Mouse (Mus musculus) midbrain, embryonic 10.5 days (tissue): ENCODE data around the gene Abi1. TPM values are rescaled to one million over a fixed set of nuclear protein-coding genes. Genes with fewer than 3 reads are reported as not detected.
A peak's percentile ranks its signal among the peaks of the same experiment; 100 is the strongest.
"Not testable (repeated sequence)": the region's sequence is repeated elsewhere in the genome, so short reads cannot be mapped to it uniquely, and the experiment has no call there.

Source experiments
- DNase-seq: peaks from one replicate; pipeline ENCODE4 v3.0.0-alpha.2; 2017; ENCODE audit warnings: low spot score
- H3K27ac ChIP-seq: fragments of 300-500 bp; sonication (generic); replicated peaks from 2 replicates; pipeline ENCODE4 v1.5.1; 2016; ENCODE audit warnings: mild to moderate bottlenecking
- H3K27me3 ChIP-seq: fragments of 300-500 bp; sonication (generic); 2 replicates; pipeline ENCODE4 v1.6.1; 2016; ENCODE audit warnings: low read depth, mild to moderate bottlenecking; ENCODE audit not compliant: poor library complexity, severe bottlenecking
- H3K36me3 ChIP-seq: fragments of 300-500 bp; sonication (generic); 2 replicates; pipeline ENCODE4 v1.6.1; 2016; ENCODE audit warnings: mild to moderate bottlenecking, moderate library complexity
- H3K4me1 ChIP-seq: fragments of 300-500 bp; sonication (generic); 2 replicates; pipeline ENCODE4 v1.6.1; 2016
- H3K4me3 ChIP-seq: fragments of 300-500 bp; sonication (generic); 2 replicates; pipeline ENCODE4 v1.5.1; 2016; ENCODE audit warnings: mild to moderate bottlenecking, moderate library complexity
- H3K9me3 ChIP-seq: fragments of 300-500 bp; sonication (generic); replicated peaks from 2 replicates; pipeline ENCODE4 v1.6.1; 2016; ENCODE audit warnings: mild to moderate bottlenecking
- whole genome bisulfite sequencing: fragments of 180-500 bp; shearing (Covaris S2); methylation state at CpG from one replicate; pipeline ENCODE4 v1.1.7; 2016; 5-methylcytosine and 5-hydroxymethylcytosine counted together
- polyA plus RNA-seq: library from polyadenylated mRNA; unstranded; fragments of >200 nt; fragmentation: Nextera tagmentation; extraction: Ambion mirVana; gene quantifications from 2 replicates; pipeline ENCODE4 v1.2.1, GENCODE M21; 2016

Abi1 gene
- polyA plus RNA-seq, 1 experiment from 2014 or later = 32.2 TPM

GRCm38 (mm10) chr2:22928259-22928658 is 111.8 kb downstream of the Abi1 start:
- 68% methylated on average over 2 of the region's 2 CpGs for WGBS
- no peak for DNase-seq
- Histone ChIP-seq H3K9me3 (no peaks in the 10 kb centered on the region), H3K4me3 (no peak overlapping the region), H3K27ac (no peak overlapping the region), H3K27me3 (no peaks in the 10 kb centered on the region), H3K36me3 (peaks cover 47% of the 10 kb centered on the region), H3K4me1 (no peaks in the 10 kb centered on the region)

- not testable (repeated sequence) for H3K27me3 ChIP-seq, H3K4me1 ChIP-seq, H3K9me3 ChIP-seq, DNase-seq, H3K4me3 ChIP-seq, H3K27ac ChIP-seq
- peaks cover 45% of the 10 kb centered on the region for H3K36me3 ChIP-seq
- WGBS = 95% methylated on average over 3 of the region's 3 CpGs
Observed at GRCm38 (mm10) chr2:22925911-22926310, 114.1 kb downstream of the Abi1 start.

GRCm38 (mm10) chr2:22918651-22919050 is 121.4 kb downstream of the Abi1 start:
- Histone ChIP-seq H3K9me3 (no peaks in the 10 kb centered on the region), H3K4me3 (no peak overlapping the region), H3K36me3 (peaks cover 72% of the 10 kb centered on the region), H3K27ac (no peak overlapping the region), H3K4me1 (no peaks in the 10 kb centered on the region), H3K27me3 (no peaks in the 10 kb centered on the region)
- WGBS = 90% methylated on average over 2 of the region's 2 CpGs
- no peak for DNase-seq

GRCm38 (mm10) chr2:22914421-22914820 is 125.6 kb downstream of the Abi1 start:
- no peak for DNase-seq
- no peaks in the 10 kb centered on the region for H3K4me1 ChIP-seq
- H3K4me3 ChIP-seq = no peak overlapping the region
- no peaks in the 10 kb centered on the region for H3K9me3 ChIP-seq
- no peak overlapping the region for H3K27ac ChIP-seq
- H3K36me3 ChIP-seq = peaks cover 88% of the 10 kb centered on the region
- no peaks in the 10 kb centered on the region for H3K27me3 ChIP-seq
- 75% methylated on average over 3 of the region's 3 CpGs for WGBS

GRCm38 (mm10) chr2:22903947-22904346 is 136.1 kb downstream of the Abi1 start:
- H3K36me3 ChIP-seq = peaks cover 57% of the 10 kb centered on the region
- H3K4me1 ChIP-seq = no peaks in the 10 kb centered on the region
- no peak for DNase-seq
- no peaks in the 10 kb centered on the region for H3K27me3 ChIP-seq
- 92% methylated on average over 3 of the region's 3 CpGs for WGBS
- no peak overlapping the region for H3K27ac ChIP-seq
- no peak overlapping the region for H3K4me3 ChIP-seq
- no peaks in the 10 kb centered on the region for H3K9me3 ChIP-seq

- peak; percentile 92 for DNase-seq
- peaks cover 20% of the 10 kb centered on the region for H3K4me1 ChIP-seq
Observed at GRCm38 (mm10) chr2:22895282-22896273, 144.5 kb downstream of the Abi1 start, which contains the start of gene Pdss1. TSS of gene Pdss1 (plus strand) at chr2:22895522.

GRCm38 (mm10) chr2:22894932-22895281 is 145.1 kb downstream of the Abi1 start:
- peaks cover 20% of the 10 kb centered on the region for H3K4me1 ChIP-seq
- H3K27ac ChIP-seq = peak overlapping the region; percentile 92
- DNase-seq = no peak
- H3K4me3 ChIP-seq = peak overlapping the region; percentile 91
- 29% methylated on average over 9 of the region's 9 CpGs for WGBS
- no peaks in the 10 kb centered on the region for H3K9me3 ChIP-seq
- no peaks in the 10 kb centered on the region for H3K27me3 ChIP-seq
- H3K36me3 ChIP-seq = peaks cover 4% of the 10 kb centered on the region; the same call in 1 of the 2 replicates

More at GRCm38 (mm10) chr2:22895282-22896273, 144.5 kb downstream of the Abi1 start, which contains the start of gene Pdss1:
- Histone ChIP-seq H3K4me3 (peak within 1 kb of the TSS; percentile 91), H3K27ac (peak within 1 kb of the TSS; percentile 92), H3K9me3 (no peaks in the 10 kb centered on the region), H3K27me3 (no peaks in the 10 kb centered on the region), H3K36me3 (peaks cover 4% of the 10 kb centered on the region; the same call in 1 of the 2 replicates)
- WGBS = under 1% methylated on average over 81 of the region's 81 CpGs

Other genes with a start within 250 kb of the Abi1 start
- gene Pdss1, start 144.7 kb downstream of the Abi1 start, polyA plus RNA-seq = 26.0 and 26.3 TPM in 2 replicates
- 29.6 and 41.3 TPM in 2 replicates for gene Acbd5, start 27.9 kb upstream of the Abi1 start, polyA plus RNA-seq
- 16.8 and 18.1 TPM in 2 replicates for gene Mastl, start 115.8 kb upstream of the Abi1 start, polyA plus RNA-seq
- gene Yme1l1, start 116.1 kb upstream of the Abi1 start, polyA plus RNA-seq = 73.5 and 79.3 TPM in 2 replicates
- not detected in 2 replicates for gene 4931423N10Rik, start 167.2 kb upstream of the Abi1 start, polyA plus RNA-seq